Mouse (Mus musculus) urinary bladder, postnatal 14 days (tissue): ENCODE measurements around the gene Tubb2b.
A peak's percentile ranks its signal among the peaks of the same experiment; 100 is the strongest.

Source experiments
- DNase-seq: peaks from one replicate; pipeline ENCODE4 v3.0.0; 2021; ENCODE audit warnings: low spot score

Tubb2b gene

DNA sequence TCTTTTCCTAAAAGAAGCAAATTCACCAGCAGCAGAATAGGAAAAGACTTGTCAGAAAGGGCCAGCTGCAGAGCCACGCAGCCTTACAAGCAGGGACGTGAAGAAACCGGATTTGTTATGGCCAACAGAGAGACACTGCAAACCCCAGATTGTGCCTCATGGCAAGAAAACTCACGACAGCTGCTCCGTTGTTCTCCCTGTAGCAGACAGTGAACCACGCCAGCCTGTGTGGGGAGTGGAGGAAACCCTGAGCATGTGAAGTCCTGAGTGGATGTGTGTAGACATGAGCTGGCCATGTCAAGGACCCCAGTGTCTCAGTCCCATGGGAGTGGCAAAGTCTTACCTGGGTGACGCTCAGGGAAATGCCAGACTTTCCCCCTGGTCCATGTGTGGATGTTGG, 6.3 kb upstream of the Tubb2b start:
- DNase-seq = no peak

DNA sequence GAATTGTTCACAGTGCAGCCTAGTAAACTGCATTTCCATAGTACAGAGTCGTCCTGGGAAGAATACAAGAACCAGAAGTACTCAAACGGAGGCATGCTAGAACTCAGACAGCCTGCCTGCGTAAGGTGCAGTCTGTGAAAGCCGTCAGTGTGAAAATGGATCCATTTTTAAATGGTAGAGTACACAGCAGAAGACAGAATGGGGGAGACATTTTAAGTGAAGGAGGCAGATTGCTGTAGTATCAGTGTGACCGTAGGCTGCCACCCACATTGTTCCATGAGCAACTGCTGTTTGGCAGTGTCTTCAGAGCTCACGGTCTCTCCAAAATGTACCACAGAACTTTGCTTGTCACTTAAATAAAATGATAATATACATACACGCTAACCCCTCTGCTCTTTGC, 4.0 kb upstream of the Tubb2b start:
- DNase-seq = no peak

DNA sequence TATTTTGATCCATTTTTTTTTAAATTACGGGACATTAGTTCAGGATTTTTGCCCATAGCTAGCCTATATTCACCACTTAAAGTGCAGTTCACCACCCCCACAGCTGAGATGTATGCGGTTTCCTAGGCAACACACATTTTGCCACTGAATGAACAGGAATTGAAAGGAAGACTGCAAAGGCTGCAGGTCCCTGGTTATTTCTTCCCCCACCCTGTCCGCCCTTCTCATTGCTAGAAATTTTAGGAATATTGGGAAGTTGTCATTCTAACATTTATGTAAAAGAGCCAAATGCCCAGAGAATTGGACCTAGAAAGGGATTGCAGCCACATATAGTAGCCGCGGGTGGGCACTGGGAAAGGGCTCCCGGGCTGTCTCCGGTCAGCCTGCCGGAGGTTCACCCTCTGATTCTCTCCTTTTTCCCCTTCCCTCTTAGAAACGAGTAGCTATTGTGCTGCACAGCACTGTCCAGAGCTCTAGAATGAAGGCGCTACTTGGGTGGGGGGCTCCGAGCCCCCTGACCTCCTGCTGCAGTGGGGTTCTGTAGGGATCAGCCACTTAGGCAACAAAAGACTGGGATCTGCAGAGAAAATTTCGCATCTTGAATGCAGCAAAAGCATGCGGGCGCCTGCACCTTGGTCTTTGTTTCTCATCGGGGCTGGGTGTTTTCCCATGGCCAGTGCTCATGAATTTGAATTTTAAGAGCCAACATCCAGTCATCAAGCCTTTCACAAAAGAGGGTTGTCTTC, 3.2 kb upstream of the Tubb2b start:
- DNase-seq = no peak

DNA sequence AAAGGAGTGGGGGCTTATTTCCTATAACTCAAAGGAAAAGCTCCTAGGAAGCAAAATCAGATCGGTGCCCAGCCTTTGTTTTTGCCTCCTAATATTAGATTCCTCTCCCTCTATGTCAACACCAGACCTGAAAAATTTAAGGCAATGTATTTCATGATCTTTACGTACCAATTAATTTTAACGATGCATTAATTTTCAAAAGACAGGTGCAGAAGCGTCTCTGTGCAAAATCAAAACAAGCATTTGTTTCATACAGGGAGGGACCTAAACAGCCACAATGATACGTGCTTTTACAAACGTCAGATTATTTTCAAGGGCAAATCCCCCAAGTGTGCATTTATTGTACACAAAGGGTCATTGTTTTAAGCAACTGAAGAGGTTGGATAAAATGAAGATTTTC, 2.6 kb upstream of the Tubb2b start:
- DNase-seq = no peak

DNA sequence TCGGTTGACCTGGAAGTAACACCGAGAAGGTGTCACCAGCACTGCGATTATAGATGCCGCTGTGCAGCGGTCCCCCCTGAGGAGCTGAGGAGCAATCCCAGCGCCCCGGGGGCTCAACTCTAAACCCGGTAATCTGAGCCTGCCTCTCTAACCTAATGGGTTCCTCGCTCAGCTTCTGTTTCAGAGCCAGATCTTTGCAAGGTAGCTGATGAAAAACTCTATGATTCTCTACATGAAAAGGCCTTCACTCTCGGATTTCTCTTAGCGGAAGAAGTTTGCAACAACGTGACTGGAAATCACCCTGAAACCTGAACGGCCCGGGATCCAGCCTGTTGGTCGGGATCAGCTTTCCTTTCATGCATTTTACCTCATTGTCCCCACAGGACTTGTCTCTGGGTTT, 2.0 kb upstream of the Tubb2b start:
- DNase-seq = no peak

DNA sequence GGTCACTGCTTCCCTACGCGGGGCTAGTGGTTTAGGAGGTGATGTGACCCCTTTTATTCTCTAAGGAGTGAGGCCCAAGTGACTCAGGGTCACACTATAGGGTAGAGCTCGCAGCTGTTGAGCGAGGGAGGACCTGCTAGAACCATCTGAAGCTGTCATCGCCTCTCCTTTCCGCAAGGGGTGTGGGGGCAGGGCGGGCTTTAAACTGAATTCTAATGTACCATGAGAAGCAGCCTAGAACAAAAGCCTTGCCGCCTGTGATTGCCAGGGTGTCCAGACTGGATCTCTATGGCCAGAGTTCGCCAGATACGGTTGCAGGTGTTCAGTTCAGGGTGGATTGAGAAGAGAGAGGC, 1.4 kb upstream of the Tubb2b start:
- peak; percentile 24 for DNase-seq

DNA sequence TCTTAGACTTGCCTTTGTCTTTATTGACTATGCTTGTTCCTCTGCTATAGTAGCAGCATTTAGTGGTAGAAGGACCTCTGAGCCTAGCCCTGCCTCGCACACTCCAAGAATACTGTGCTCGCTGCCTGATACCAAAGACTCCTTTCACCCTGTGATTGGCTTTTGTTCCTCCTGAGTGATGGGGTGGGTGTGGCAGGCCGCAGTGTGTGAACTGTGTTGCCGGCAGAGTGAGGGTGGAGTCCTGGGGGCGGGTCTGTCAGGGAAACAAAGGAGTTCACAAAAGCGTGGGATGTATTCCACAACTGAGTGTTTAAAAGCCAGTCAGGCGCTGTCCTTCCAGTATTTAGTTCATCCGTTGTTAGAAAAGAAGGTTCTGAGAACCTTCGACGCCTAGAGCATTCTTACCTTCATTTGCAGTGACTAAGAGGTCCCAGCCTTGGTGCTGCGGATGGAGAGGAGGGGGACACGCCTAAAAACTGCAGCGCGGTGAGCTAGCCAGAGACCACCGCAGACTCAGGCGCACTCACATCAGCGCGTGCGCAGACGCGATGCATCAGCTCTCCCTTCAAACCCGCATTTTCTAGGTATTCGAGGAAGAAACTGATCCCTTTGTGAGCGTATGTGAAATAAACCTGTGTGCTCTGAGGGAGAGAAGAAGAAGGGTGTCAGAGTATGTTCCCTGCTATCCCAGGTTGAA, 893 bp upstream of the Tubb2b start:
- no peak for DNase-seq

DNA sequence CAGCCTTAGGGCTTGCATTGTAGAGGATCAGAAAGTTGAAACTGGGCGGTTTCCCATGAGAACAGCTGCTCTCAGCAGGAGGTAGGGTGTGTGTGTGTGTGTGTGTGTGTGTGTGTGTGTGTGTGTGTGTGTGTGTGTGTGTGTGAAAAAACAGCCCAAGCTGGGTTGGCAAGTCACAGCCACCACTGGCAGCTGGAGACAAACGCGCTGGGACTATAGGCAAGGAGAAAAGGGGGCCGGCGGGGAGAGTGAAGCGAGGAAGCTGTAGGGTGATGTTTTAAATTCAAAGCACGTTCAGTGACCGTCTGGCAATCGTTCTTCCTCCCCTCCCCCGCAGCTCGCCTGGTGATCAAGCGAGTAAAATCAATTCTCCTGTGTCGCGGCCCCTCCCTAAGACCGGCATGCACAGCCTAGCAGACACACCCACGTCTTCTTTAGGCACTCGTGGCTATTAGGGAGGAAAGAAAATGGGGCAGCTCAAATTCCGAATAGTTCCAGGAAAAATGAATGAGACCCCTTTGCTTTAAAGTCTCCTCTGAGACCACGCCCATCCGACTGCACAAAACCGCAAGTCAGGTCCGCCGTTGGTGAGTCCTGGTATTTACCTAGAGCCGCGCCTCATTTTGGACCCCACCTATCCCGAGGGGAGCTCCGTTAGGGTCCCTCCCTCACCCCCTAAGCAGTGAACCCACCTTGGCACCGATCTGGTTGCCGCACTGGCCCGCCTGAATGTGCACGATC, 611 bp downstream of the Tubb2b start:
- DNase-seq = peak; percentile 60

GRCm38 (mm10) chr13:34128276-34129114, 1.8 kb downstream of the Tubb2b start:
- DNase-seq = no peak

DNA sequence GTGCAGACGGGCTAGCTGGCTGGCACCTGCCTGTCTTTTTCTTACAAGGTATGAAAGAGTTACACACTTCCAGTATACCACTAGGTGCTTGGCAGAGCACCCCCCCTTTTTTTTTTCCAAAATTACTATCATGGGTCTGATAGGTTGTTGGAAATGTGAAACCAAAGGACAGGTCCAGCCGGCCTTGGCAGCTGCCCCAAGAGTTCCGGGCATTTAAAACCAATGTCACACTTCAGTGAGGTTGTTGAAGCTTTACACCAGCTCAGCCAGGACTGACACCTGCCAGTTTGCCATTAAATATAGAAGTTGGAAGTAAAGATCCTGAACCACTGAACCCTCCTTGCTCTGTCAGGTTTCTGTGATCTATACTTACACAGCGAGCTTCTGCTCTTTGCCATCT, 4.6 kb downstream of the Tubb2b start:
- DNase-seq = no peak

DNA sequence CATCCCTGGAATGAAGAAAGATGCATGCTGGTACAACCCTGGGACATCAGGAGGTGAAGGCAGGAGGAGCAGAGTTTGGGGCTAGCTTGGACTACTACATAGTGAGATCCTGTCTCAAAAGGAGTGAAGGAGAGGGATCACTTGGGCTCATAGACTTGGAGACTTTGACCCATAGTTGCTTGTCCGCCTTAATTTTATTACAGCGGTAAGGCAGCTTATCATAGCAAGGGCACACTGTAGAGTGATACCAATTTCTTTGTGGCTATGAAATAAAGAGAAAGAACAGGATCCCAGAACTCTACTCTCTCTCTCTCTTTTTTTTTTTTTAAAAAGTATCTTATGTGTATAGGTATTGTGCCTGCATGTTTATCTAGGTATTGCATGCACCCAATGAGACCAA, 9.7 kb downstream of the Tubb2b start:
- DNase-seq = no peak

DNA sequence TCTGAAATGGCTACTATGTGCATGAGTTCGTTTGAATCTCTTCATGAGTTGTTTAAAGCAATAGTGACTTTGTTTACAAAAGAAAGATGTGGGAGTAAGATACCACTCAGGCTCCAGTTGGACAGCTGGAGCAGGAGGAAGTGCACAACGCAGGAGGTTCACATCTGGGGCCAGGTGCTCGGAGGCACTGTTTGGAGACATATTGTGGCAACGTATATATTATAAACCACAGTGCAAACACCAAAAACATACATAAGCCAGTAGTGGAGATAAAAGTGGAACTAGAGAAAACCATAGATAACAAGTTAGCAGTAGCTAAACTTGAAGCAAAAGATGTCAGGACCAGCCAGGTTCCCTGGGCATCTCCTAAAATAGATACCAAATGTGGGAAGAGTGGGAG, 10.9 kb downstream of the Tubb2b start:
- no peak for DNase-seq

DNA sequence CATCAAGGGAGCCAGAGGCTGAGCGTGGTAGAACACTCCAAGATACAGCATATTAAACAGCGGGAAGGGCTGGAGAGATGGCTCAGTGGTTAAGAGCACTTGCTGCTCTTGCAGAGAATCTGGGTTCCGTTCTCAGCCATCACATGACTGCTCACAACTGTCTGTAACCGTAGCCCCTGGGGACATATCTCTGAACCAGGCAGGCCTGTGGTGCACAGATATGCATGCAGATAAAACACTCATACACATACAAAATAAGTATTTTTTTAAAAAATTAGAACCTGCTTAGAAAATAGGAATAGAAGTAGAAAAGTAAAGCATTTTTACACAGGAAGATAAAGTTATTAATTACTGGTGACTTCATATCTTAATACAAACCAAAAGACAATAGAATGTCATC, 11.4 kb downstream of the Tubb2b start:
- DNase-seq = no peak

GRCm38 (mm10) chr13:34116508-34116907, 13.8 kb downstream of the Tubb2b start:
- no peak for DNase-seq

DNA sequence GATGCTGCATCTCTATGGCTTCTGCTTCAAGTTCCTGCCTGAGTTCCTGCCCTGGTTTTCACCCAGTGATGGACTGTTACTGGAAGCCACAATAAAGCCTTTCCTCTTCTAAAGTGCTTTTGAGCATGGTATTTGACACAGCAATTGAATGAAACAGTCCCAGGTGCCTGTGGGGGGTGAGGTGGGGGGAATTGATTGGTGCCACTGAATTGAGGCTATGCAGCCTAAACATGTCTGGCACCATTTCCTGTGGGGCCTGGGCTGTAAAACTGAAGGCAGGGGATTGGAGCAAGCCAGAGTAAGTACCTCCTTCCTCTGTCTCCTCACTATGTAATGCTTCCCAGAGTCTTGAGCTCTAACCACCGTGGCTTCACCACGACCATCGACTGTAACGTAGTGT, 15.6 kb downstream of the Tubb2b start:
- no peak for DNase-seq

GRCm38 (mm10) chr13:34113086-34113485, 17.2 kb downstream of the Tubb2b start:
- DNase-seq = no peak

DNA sequence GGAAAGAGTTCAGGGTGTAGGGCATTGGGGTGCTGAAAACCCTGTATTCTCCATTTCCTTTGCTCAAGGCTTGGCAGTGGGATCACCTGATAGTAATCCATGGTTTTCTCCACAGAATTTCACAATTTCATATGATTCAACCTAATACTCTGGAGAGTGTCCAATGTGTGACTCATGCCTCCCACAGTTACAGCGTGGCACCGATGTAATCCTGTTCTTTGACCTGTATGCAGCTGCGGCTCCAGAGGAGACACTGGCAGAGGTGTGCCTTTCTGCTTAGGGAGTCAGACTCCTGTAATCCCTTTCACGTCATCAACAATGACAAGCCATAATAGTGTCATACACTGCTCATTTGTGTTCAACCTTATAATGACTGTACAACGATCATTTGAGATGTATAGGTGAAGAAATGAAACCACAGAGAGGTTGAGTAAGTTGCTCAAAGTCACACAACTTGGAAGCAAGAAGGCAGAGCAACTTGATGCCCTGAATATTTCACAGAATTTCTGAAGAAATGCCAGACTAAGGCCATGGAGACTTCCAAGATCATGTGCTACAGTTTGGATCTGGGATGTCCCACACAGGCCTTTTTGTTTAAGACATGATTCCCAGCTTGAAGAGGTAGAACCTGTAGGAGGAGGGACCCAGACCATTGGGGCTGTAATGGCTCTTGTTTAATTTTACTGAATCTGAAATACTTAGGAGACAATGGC, 17.7 kb downstream of the Tubb2b start:
- peak; percentile 62 for DNase-seq

DNA sequence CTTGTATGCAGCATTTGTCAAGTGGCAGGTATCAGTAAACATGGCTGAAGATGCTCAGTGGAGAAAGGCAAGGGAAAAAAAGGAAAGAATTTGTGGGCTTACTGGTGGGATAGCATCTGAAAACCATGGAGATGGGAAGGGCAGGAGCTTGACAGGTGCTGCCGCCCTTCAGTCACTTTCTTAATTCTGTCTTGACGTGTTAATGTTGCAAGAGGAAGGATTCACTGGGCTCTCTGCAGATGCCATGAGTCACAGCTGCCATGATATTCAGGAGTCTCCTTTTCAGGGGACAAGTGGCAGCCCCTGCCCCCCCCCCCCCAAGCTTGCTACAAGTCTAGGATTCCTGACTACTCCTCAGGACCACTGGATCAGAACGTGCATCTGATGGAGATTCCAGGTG, 18.4 kb downstream of the Tubb2b start:
- no peak for DNase-seq

DNA sequence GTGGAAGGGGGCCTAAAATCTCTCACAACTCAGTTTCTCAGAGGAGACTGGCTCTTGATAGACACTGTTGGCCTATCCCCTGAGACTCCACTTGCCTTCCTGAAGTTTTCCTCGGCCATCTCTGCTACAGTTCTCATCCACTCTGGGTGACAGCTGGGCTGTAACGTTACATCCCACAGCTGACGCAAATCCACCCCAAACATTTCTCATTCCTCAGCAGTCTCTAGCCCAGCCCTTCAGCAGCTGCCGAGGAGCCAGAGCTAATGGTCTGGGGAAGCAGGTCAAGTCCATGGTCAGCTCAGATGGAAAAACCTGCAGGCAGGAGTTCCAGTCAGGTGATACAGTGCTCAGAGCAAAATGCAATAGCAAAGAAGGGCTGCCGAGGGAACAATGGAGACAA, 19.2 kb downstream of the Tubb2b start:
- no peak for DNase-seq

GRCm38 (mm10) chr13:34109677-34110058, 20.6 kb downstream of the Tubb2b start:
- no peak for DNase-seq

GRCm38 (mm10) chr13:34109035-34109676, 21.1 kb downstream of the Tubb2b start:
- DNase-seq = no peak
